Mouse (Mus musculus) urinary bladder, postnatal 10 days (tissue): ENCODE data around the gene Dapk3.
"Not testable (repeated sequence)": the region's sequence is repeated elsewhere in the genome, so short reads cannot be mapped to it uniquely, and the experiment has no call there.

Experiments
- DNase-seq: peaks from one replicate; pipeline ENCODE4 v3.0.0; 2022; ENCODE audit warnings: low spot score

Dapk3 gene

GRCm38 (mm10) chr10:81200605-81201287 is 17.9 kb downstream of the Dapk3 start:
- DNase-seq: no peak

GRCm38 (mm10) chr10:81201807-81202758 is 19.3 kb downstream of the Dapk3 start, which contains the start of gene Nmrk2:
Gene Nmrk2 (minus strand): TSS chr10:81202051.
- no peak for DNase-seq

- no peak for DNase-seq
Observed at GRCm38 (mm10) chr10:81202978-81203720, 20.3 kb downstream of the Dapk3 start.

GRCm38 (mm10) chr10:81204137-81204536 is 21.3 kb downstream of the Dapk3 start:
- DNase-seq: no peak

DNA sequence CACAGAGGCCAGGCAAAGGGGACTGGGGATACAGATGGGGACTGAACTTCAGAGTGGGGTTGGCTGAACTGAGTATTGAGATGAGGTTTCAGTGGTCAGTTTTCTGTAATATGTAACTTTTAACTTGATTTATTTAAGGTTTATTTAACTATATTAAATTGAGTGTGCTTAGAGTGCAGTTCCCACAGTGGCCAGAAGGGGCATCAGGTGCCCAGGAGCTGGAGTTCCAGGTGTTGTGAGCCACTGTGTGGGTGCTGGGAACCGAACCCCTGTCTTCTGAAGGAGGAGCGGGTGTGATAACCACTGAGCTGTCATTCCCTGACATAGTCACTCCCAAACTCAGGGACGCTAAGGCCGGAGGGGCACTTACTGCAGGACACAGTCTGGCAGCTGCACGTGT is 27.3 kb downstream of the Dapk3 start:
- DNase-seq: no peak

- no peak for DNase-seq
Observed at GRCm38 (mm10) chr10:81216260-81216659, 33.5 kb downstream of the Dapk3 start.

DNA sequence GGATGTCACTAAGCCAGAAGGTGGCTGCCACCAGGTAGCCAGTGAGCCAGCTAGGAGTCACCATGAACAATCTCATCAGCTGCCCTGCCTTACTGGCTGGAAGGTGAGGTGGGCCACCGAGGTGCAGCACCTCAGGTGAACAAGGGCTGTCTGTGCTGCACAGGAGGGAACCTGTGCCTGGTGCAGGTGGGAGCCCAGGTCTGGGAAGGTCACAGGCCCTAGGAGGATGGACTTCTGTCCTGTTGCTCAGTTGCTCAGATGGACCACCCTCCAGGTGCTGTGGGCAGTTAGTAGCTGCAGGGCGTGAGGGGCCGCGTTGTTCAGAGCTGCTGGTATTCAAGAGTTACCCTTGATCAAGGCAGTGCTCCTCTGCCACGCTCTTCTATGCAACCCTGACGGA is 34.0 kb downstream of the Dapk3 start:
- DNase-seq: no peak

- not testable (repeated sequence) for DNase-seq
Observed at GRCm38 (mm10) chr10:81217267-81217666, 34.5 kb downstream of the Dapk3 start.

- DNase-seq: peak; percentile 55
Observed at GRCm38 (mm10) chr10:81217964-81218363, 35.2 kb downstream of the Dapk3 start.

- no peak for DNase-seq
Observed at GRCm38 (mm10) chr10:81221402-81222015, 38.7 kb downstream of the Dapk3 start.

DNA sequence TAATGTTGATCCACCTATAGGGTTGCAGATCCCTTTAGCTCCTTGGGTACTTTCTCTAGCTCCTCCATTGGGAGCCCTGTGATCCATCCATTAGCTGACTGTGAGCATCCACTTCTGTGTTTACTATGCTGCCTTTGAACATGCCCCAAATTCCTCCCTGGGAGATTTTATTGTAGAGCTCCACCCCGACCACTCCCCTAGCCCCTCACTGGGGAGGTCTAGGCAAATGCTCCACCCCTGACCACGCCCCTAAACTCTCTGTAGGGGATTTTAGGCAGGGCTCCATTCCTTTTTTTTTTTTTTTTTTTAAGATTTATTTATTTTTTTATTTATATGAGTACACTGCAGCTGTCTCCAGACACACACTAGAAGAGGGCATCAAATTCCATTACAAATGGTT is 40.9 kb downstream of the Dapk3 start:
- DNase-seq: not testable (repeated sequence)

DNA sequence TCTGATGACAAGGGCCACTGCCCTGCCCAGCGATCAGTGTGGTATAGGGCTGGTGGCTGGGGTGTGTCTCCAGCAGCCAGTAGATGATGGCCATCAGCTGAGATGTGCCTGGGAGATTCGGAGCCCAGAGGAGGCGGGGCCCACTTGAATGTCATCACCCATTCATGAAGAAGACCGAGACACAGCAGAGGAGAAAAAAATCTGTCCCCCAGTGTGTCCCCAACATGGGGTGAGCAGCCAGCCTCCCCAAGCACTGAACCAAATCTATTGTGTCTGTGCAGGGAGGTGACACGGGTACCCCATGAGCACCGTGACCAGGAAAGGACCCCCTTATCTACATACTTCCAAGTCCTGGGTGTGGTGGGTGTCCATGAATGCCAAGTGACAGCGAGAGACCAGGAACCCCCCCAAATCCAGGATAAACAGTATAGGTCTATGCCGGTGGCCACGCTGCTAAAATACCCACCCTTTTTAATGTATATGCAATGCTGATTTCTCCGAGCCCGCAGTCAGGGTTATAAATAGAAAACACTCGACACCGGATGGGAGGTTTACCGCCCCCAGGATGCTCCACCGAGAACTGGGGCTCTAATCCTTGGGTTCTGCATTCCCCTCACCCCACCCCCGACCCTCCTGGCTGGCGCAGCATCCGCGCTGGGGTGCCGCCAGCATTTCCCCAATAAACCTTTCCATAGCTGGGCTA is 47.1 kb downstream of the Dapk3 start:
- DNase-seq: no peak

- no peak for DNase-seq
Observed at GRCm38 (mm10) chr10:81230438-81231332, 47.9 kb downstream of the Dapk3 start, which contains the start of gene Atcay. Gene Atcay (minus strand): TSS chr10:81230833.

- DNase-seq: no peak
Observed at GRCm38 (mm10) chr10:81231436-81231835, 48.6 kb downstream of the Dapk3 start.

DNA sequence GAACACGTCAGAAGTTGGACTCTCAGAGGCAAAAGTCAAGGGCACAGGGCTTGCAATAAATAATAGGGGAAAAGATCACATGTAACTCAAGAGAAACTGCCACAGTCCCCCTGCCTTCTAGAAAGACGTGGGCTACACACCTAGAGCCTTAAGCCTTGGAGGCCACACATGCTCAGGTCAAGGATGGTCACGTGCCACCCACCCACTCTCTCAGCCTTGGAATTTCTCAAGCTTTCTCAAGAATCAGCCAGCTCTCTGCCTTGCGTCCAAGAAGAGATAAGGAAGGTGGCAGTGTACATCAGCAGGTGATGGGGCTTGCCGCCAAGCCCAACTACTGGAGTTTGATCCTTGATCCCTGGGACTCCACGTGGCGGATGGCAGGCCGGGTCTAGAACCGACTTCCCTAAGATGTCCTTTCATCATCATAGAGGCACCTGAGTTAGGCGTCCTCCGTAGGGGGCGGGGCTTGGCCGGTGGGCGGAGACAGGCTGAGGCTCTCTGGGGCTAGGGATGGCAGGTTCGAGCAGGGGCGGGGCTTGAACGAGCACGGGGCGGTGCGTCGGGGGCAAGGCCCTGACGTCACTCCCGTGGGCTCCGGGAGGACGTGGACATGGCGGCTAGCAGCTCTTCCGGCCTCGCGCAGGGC is 49.9 kb downstream of the Dapk3 start, which contains the start of gene Zfr2:
TSS of gene Zfr2 (plus strand) at position 576 of the 646 bp plus-strand sequence.
- peak; percentile 81 for DNase-seq

- DNase-seq: no peak
Observed at GRCm38 (mm10) chr10:81233226-81233585, 50.4 kb downstream of the Dapk3 start.

GRCm38 (mm10) chr10:81234206-81234605 is 51.4 kb downstream of the Dapk3 start:
- no peak for DNase-seq

DNA sequence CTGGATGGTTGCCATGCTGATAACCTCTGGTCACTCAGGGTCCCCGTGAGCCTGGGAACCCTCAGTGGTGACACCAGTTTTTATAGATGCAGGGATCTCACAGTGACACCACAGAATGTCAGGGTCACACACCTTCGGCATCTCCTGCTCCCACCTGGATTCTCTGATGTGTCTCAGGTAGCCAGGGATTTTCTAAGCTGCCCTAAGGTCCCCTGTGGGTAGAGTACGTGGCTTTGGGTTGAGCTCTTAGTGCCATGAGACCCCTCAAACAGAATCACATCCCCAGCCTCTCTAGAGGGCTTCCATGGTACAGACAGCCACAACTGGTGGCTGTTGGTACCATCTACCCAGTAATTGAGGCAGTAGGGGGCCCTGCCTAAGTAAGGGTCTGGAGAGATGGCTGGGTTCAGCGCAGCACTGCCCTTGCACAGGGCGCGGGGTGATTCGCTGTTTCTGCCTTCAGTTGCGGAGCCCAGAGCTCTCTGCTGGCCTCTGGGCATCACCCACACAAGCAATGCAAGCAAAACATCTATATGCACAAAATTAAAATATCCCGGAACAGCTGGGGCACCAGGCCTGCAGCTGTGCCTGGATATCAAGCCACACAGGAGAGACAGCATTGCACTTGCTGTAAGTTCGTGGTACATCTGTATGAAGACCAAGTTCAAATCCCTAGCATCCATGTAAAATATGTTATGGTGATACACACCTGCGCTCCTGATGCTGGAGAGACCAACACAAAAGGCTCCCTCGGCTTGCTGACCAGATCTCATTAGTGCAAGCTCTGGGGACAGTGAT is 53.9 kb downstream of the Dapk3 start:
- no peak for DNase-seq

GRCm38 (mm10) chr10:81238618-81239017 is 55.8 kb downstream of the Dapk3 start:
- no peak for DNase-seq
